Mouse (Mus musculus): ENCODE data around the gene Slc35f6.

DNA sequence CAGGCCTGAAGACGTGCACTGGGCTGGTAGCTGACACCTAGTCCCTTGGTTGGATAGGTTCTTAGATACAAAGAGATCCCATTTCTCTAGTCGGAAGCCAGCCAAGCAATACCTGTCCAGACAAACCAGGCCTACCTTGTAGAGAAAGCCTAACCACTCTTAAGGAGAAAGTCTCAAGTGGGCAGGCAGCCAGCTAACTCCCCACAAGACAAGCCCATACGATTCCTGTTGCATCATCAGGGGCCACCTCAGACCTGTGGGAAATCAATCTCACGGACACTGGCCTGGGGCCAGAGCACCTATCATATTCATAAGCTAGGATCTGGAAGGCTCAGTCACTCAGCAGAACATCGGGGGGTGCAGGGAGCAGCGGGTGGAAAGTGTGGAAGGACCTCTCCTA, 5.5 kb downstream of the Slc35f6 start:
- TF ChIP-seq POLR2A (IDR thresholded peaks at IDR 0.05; ENCODE audit: low read depth, low read length) (no peak), CTCF (IDR thresholded peaks at IDR 0.05; ENCODE audit: extremely low read depth, insufficient read length, insufficient replicate concordance, low read depth, low read length) (no peak)

All from small intestine, adult 2 months (tissue).